Mouse (Mus musculus): ENCODE measurements at regions not wholly inside any gene's neighbourhood (a gene's known extent, or its start where the extent isn't known, plus 50 kb on each side); places are given as distances from the start of the nearest gene placed in this dataset.

DNA sequence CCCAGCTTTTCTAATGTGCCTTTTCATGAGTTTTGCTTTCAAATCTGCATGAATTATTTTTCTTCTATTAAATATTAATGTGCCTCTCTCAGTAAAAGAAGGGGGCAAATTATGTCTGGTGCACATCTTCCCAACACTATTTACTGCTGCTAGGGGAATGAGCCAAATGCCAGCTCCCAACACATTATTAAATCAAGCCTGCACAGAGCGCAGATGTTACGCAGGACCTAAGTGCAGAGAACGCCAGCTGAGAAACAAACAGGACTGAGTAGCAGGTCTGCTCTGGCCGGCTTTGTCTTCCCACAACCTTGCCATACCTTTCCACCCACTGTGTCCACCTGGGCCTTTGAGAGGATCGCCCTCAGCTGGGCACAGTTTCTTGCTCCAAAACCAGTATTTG, 291.8 kb downstream of the C1d start:
- no peak for TF ChIP-seq CTCF (IDR thresholded peaks at IDR 0.05; ENCODE audit: low read depth, low read length)
- TF ChIP-seq GATA2 (IDR thresholded peaks at IDR 0.05; ENCODE audit: borderline replicate concordance, low read depth, low read length) = no peak

Data from G1E (cell line).